Mouse (Mus musculus) urinary bladder, postnatal 36 days (tissue): Measurements from ENCODE around the gene Ubash3b.
A peak's percentile ranks its signal among the peaks of the same experiment; 100 is the strongest.

ENCODE experiments used
- DNase-seq, 2 experiments: peaks; one replicate each; pipeline ENCODE4 v3.0.0; 2022; ENCODE audit warnings: low spot score in 2 of 2, mixed read lengths in 1 of 2

Gene Ubash3b

DNA sequence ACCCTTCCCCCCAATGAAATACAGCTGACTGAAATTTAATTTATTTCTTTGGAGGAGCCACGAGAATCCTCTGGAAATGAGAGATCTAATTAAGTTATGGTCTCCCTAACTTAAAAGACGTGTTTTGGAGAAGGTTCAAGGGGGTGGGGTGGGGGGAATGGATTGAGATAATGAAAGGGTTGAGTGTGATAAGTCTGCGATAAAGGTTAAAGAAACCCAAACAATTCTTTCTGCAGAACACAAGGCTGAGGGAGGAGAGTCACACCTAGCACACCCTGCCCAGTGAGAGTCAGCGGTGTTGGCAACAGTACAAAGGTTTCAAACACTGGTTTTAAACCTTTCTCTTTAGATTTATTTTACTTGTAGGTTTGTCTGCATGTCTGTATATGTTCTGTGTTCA is 108.0 kb downstream of the Ubash3b start:
- DNase-seq: no peak

DNA sequence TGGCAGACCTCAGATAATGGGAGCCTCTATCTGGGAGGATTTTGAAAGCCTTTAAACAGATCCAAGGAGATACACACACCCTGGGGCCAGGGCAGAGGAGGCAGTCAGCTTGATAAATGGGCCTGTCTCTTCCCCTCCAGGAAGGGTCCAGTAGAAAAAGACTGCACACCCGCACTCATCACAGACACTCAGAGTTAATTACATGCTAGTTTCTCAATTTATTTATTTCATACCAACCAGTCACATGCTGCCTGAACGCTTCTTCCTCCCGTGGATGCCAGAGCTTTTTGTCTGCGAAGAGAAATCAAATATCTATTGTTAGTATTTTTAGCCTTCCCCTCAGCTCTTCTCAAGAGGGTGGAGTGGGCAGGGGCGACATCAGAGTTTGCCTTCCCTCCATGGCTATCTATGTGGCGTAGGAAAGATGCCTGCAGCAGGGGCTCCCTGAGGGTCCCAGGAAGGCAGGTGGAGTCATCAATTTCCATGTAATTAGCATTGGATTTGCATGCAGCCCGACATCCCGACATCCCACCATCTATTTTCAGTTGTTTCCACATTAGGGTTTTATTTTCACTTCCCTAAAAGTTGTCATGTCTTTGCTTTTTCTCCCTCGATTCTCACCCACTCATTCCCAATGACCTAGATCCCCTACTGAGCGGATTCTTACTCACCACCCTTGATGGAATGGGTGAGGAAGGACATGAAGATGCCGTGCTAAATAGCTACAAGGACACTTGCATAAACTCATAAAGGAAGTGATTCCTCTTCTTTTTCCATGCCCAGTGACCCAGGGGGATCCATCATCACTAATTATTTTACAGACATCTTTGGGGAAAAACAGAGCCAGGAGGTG is 110.2 kb downstream of the Ubash3b start:
- DNase-seq: no peak

DNA sequence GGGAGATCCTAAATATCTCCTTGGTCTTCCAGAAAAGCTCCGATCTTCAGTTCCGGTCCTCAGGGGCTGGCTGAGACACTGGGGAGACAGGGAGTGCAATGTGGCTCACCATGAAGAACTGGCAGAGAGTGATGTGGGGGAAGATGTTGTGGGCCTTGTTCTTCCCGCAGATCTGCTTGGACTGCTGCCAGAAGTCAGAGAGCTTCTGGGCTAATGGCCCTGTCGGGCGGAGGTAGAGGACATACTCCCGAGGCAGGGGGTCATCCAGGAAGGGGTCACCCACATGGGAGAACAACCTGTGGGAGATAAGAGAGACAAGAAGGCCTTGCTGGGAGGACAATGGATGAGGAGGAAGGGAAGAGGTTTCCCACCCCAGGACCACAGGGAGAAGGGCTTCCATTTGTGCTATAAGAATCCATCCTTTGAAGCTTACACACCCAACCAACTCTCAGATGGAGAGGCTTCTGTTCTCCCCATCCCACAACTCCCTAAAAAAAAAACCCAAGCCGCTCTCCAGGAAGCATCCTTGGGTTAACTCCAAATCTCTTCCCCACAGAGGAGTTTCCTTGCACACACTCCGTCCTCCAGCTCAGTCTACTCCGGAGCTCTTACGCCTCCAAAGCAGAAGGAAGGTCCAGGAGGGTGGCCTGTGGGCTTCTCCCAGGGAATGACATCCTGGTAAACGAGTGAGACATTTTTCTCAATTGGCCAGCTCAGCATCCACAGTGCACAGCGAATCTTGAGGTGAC is 111.0 kb downstream of the Ubash3b start:
- DNase-seq: no peak

DNA sequence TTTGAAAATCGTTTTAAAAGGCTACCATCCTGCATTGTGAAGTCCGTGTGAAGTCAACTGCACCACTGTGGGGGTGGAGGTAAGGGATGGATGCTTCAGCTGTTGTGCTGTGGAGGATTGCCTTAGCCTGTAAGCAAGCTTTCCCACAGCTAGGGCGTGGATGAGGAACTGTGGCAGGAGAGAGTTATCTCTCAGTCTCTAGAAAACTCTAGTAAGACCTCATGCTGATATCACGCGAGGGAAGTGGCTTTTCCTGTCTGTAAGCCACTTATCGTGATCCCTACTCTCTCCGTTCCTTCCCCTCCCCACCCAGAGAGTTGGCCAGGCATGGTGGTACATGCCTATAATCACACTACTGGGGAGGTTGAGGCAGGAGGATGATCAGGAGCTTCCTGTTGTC is 112.2 kb downstream of the Ubash3b start:
- no peak for DNase-seq

DNA sequence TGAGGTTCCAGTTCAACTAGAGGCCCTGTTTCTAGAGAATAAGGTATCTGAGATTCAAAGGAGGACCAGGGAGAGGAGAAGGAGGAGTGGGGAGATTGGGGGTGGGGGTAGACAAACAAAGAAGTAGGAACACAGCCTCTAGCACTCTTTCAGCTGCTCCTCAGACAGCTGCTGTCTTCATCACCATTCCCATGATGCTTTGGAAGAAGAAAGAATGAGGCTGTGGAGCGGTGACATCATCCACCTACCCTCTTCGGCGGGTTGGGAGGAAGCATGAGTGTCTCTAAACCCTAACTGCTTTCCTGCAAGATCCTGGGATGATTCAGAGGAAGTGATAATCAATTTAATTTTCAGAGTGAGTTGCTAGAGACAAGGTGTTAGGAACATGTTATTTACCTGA is 112.7 kb downstream of the Ubash3b start:
- DNase-seq: no peak

DNA sequence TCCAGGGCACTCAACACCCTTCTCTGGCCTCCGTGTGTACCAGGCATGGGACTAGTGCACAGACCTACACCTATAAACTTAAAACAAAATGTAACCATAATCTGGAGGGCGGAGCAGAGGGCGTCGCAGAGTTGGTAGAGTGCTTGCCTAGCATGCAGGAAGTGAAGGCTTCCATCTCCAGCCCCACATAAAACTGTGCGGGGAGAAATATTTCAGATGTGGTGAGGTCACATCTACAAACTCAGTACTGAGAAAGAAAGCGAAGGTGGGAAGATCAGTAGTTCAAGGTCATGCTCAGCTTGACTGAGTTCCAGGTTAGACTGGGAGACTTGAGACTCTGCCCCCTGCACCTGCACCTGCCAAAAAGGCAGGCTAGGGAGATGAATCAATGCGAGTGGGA is 113.3 kb downstream of the Ubash3b start:
- DNase-seq: no peak

DNA sequence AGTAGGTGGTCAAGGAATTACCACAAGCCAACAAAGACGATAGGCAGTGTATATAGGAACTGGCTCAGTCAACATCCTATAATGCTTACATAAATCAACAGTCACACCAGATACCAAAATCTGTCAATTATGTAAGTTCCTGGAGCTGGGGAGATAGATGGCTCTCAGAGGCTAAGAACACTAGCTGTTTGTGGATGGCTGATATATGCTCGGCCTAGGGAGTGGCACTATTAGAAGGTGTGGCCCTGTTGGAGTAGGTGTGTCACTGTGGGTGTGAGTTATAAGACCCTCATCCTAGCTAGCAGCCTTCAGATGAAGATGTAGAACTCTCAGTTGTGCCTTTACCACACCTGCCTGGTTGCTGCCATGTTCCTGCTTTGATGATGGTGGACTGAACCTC is 113.8 kb downstream of the Ubash3b start:
- no peak for DNase-seq

DNA sequence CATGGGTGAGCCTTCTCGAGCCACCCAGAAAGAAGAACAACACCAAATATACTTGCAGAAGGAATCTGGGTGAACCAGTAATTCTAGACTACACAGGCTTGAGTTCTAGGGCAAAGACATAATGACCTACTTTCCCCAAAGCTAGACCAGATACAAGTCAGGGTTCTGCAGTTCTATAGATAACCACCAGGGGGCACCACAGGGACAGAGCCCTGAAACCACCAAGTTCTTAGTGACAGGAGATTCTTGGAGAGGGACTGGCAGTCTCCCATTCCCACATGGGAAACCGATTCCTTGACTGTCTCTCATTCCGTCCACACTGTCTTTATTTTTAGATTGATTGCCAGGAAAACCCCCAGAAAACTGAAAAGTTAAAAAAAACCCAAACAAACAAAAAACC is 116.9 kb downstream of the Ubash3b start:
- peak; percentile 76 to 83 for DNase-seq

DNA sequence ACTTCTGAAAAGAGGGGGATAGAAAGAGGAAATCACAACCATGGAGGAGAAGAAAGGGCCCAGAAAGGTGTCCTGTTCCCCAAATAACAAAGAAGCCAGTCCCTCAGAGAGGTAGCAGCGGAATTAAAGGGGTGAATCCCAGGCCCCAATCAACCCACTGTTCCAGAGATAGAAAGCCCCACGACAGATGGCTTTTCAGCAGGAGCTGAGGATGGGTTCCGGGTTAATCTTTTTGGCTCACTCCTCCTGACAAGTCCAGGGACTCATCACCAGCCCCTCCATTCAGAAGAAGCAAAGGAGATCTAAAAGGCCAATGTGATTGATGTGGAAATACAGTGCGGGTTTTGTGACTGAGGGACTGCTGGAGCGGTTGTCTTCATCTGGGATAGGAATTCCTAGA is 117.9 kb downstream of the Ubash3b start:
- DNase-seq: no peak

DNA sequence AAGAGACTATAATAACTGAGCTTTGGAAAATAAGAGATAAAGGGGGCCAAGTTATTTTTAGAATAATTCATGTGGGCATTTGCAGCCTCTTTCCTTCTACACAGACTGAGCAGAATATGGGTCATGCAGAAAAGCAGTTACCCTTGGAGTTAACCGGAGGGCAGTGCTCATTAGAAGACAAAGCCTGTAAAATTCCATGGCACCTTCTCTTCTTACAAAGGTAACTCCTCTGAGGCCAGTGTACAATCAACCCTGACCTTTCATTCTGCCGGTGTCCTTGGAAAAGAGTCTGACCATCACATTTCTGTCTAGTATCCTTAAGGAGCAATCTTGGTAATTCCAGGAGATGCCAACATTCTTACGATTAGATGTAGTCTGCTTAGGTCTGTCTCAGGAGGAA is 120.1 kb downstream of the Ubash3b start:
- no peak for DNase-seq

DNA sequence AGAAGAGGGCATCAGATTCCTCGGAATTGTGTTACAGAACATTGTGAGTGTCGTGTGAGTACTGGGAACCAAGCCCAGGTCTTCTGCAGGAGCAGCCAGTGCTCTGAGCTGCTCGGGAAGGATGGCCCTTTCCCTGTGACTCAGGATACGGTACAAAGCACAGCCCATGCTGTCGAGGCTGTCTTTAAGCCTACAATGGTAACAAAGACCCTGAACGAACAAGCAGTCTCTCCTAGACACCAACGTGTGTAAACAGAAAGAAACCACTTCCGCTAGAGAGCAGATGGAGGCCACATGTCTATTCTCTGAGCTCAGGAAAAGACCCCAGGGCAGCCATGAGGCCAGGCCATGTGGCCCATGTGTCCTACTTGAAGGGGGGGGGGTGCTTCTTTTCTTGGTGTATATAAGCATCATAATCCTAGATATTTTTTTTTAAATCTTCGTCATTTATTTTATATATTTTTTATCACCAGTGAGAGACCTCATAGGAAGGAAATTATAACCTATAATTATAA is 123.3 kb downstream of the Ubash3b start:
- DNase-seq: no peak

DNA sequence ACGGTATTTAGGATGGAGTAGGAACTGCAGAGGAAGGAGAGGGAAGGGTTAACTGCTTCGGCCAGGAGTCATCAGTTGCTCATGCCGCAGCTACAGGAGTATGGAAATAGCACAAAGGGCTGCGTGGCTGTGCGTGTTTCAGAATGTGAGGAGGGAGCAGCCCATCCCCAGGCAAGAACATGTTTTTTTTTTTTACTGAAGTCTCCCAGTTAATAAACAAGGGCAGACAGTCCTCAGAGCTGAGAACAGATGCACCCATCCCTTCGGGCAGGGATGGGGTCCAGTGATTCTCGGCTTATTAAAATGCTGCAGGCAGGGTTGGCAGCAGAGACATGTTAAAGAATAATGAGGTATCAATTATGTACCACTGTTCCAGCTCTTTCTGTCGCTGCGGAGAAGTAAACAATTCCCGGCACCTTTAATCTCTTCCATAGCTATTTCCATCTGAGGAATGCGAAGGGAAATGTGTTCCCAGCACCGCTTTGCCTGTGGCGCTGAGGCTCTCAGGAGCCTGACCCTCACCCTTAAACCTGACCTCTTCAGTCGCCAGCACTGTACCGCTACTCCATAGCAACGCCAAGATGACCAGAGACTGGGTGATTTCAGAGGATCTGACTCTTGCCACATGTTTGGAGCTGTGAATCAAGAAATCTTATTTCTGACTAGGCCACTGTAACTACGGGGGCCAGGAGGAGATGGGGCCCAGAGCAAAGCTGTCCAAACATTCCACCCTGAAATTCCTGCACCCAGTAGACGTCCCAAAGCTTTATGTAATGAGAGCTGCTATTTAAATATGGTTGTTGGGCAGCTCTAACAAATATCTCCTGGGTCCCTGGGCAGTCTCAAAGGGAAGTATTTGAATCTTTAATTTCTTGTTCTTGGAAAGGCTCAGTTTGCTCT is 129.7 kb downstream of the Ubash3b start:
- no peak for DNase-seq

DNA sequence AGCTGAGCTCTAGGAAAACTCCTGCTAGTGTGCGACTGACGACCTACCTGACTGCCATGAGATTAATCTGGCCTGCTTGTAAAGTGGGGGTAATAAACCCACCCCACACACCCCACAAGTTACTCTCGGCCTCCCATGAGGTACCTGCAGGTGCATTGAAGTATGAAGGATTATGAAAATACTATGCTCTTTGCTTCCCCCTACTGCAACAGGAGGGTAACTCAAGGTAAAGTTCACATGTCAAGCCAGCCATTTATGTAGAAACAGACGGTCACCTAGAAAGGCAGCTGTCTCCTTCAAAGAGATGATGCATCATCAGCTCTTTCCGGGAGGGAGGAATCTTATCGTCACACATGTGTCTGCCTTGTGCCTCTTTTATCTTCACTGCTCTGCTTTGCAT is 131.7 kb downstream of the Ubash3b start:
- no peak for DNase-seq

DNA sequence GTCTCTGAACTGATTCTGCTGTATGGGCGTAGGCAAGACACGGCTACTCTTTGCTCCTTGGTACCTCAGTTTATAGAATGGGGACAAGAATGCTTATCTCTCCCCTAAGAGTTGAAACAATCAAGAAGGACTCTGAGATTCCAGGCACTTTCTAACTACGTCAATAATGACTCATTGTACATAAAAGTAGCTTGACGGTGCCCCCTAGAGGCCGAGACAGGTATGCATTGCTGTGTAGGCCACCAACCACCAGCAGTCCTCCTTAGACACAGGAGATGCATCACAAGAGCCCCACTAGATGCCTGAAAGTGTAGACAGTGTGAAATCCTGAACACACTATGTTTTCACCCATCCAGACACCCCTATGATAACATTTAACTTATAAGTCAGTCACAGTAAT is 133.0 kb downstream of the Ubash3b start:
- DNase-seq: peak in 1 of 2 experiments; percentile 21

DNA sequence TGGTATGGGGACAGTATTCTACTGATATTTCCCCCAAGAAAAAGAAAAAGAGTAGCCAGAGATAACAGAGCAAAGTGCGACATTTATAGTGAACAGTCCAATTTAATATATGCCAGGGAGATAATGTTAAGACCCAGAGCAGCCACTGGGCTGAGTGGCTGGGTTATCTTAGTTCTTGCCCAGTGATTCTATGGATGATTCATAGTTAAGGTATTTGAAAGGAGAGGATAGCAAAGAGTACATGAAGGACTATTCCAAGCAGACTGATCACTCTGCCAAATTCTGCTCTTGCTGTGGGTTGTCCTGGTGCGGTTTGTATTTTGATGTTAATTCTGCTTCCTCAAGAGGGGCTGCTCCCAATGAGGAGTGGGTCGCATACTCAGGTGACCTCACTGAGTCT is 139.8 kb downstream of the Ubash3b start:
- DNase-seq: no peak

DNA sequence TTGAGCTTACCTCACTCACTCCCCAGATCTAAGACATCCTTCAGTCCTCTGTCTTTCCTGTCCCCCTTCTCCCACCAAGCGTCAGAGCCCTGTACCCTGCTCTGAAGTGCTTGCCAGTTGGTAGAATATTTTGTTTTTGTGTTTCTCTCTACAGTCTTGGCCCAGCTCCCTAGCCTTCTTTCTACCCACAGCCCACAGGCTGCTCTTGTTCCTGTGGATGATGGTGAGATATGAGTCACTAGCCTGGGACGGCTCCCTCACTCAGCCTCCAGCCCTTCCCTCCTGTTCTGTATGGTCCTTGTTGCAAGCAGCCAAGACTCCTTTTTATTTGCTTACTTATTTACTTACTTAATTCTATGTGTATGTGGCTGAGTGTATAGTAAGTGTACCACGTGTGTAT is 141.0 kb downstream of the Ubash3b start:
- DNase-seq: no peak

DNA sequence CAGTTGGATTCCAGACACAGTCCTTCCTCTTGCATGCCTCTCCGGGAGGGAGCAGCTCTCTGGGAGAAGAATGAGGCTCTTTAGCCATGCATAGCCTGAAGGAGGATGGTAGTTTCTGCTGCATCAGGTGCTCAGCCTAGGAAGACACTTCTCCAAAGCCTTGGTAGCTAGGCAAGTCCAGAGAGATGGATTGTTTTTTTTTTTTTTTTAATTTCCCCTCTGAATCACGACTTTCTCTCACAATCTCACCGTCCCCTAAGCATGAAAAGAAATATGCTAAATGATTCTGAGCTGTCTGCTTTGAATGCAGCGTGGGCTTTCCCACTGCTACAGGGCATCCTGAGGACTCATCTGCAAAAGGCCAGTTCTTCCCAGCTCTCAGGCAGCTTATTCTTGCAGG is 147.0 kb downstream of the Ubash3b start:
- no peak for DNase-seq

DNA sequence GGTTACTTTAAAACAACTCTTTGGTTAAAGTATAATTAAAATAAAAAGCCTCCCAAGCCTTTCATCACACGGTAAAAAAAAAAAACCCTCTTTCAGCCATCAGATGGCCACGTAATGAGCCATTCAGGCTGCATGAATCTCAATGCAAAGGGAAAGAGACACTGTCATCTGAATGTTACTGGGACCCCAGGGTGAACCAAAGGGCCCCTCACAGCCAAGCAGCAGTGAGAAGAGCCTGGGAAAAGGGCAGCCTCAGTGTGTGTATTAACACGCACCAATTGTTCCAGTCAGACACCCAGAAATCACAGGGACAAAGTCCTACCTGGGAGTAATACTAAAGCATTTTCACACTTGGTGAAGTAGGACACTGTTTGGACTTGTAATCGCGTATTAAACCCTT is 149.0 kb downstream of the Ubash3b start:
- no peak for DNase-seq

DNA sequence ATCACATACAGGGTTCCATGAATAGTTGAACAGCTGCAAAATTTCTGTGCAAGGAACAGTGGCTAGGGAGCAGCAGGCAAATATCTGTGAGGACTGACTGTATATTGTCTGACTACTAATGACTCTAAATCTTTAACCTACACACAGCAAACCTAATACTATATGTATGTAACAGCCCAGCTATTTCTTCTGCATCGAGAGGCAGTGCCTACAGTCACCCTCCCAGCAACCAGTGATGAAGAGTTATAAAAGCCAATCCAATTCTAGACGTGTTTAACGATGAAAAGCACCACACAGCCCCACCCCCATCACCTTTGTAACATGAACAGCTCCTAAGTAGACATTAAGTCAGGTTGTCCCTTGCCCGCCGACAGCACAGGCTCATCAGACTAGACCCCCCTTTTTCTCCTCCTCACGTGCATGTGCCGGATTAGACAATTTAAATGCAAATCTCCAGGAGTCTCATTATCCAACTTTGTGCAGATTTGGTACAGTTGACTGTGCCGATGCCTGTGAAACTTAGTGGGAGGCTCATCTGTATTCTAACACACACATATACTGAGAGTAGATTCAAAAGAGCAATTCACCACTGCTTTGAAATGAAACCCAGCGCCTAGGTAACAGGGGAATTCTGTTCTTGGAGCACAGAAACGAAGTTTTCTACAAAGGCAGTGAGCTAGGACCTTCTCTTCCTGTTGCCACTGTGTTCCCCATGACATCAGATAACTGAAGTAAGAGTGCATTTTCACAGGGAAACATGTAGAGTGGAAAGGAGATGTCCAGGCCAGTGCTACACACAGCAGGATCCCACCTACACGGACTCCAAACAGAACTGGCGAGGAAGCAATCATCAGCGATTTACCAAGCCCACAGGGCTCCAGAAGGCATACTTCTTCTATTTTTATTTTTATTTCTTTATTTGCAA is 149.7 kb downstream of the Ubash3b start:
- DNase-seq: no peak

DNA sequence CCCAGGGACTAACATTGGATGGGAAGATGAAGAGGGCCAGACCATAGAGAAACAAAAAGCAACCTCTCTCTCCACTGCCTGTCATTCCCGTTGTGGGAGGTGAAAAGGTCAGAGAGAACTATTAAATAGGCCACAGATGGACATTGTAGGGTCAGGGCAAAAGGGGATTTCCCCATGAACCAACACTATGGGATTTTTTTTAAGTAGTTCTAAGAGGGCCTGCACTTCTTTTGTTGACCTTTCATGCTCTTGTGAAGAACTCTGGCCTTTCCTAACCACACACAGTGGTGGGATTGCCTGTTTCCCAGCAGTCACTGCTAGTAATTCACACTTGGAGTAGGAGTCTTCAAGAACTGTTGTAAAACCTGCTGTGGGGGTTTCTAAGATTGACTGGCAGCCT is 153.7 kb downstream of the Ubash3b start:
- no peak for DNase-seq

DNA sequence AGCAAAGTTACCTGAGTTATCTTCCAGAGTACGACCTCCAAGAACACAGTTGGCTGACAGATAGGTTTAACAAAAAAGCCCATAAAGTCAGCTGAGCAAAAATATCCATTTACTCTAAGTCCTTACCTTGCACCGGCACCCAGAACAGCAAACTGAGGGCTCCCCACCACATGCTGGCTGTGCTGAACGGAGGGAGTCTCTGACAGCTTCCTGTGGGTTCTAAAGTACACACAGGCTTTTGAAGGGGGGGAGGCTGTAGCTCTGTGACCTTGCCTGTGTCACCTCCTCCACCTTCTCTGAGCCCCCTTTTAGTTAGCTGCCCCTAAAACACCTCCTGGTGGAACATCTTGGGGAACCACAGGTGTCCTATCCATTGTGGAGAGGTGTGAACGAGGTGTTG is 157.1 kb downstream of the Ubash3b start, which contains the start of gene Crtam:
Crtam (minus strand) TSS at position 214 of the 400 bp plus-strand sequence.
- DNase-seq: no peak
